Comparison of ENCODE assay signal across 24 mouse cellular contexts in genomic region chr6:92575227-92575626, GRCm38 (mm10).
A peak's percentile ranks its signal among the peaks of the same experiment; 100 is the strongest.
DNase-seq lines count a peak whose midpoint lies in the region; ATAC-seq and TF ChIP-seq lines count a peak whose summit lies in the region.
"Had no signal": no experiment of that assay in that cellular context is flagged by ENCODE, and none has a peak within 500 bp of the region (broad histone marks: within the 10 kb centered on the region; RNA-seq: fewer than 3 reads in every experiment).

No protein-coding gene starts in this region.

- H3K4me3 ChIP-seq in left cerebral cortex, adult 2 months, result no peak overlapping the region
- H3K4me3 ChIP-seq: embryonic facial prominence, embryonic 10.5 days; forebrain, embryonic 10.5 days; heart, embryonic 13.5 days; limb, embryonic 13.5 days; liver, embryonic 13.5 days; megakaryocyte, embryonic 14.5 days; myocyte had no signal

- intact Hi-C loops in left cerebral cortex, adult 2 months (cut with DNase I), result no loop called here

- peak; percentile 75 to 80 for DNase-seq in cerebellum, postnatal 10 days
- no peak for DNase-seq in cerebellum, adult 9-10 months
- no peak for DNase-seq in left cerebral cortex, adult 2 months (ENCODE audit: extremely low spot score in 1 of 2, low spot score in 2 of 2)
- DNase-seq in left cerebral cortex, adult 11 months (ENCODE audit: low spot score), result no peak
- DNase-seq in adrenal gland, adult 2 months, result peak; percentile 61
- peak; percentile 61 for DNase-seq in brain, adult 2 months (ENCODE audit: low read depth, low spot score)
- DNase-seq: gastrocnemius, postnatal 10 days; heart, adult 18-20 months; heart, postnatal 14 days; kidney, adult 18-20 months; kidney, postnatal 4 days; liver, embryonic 13.5 days; lung, embryonic 14.5 days; lung, postnatal 36 days; midbrain, embryonic 14.5 days had no signal

- peak overlapping the region; percentile 50 for H3K27ac ChIP-seq in left cerebral cortex, adult 2 months
- H3K27ac ChIP-seq: embryonic facial prominence, embryonic 10.5 days; forebrain, embryonic 10.5 days; heart, embryonic 13.5 days; limb, embryonic 13.5 days; liver, embryonic 13.5 days had no signal

- ATAC-seq in granulocyte monocyte progenitor cell, adult 5-6 weeks (replicated peaks; ENCODE audit: poor library complexity, severe bottlenecking), result no peak
- ATAC-seq in monocyte, adult 5-6 weeks (replicated peaks; ENCODE audit: insufficient number of reproducible peaks, low FRiP score, low TSS enrichment, poor library complexity, severe bottlenecking), result no peak
- ATAC-seq: forebrain, embryonic 16.5 days had no signal

- TF ChIP-seq CTCF in left cerebral cortex, adult 2 months (IDR thresholded peaks at IDR 0.05), result no peak

Comparison
In these comparisons a context has a peak if more than half of its experiments do, and no peak if none do; other contexts are left out.
1. DNase-seq: peak in cerebellum, postnatal 10 days (2 of 2), adrenal gland, adult 2 months (single experiment) and brain, adult 2 months (single experiment); none in cerebellum, adult 9-10 months (single experiment), left cerebral cortex, adult 2 months (0 of 2) and left cerebral cortex, adult 11 months (single experiment).